Mouse (Mus musculus) olfactory bulb, adult 2 months (tissue): ENCODE results near the gene Galnt2. TPM values are rescaled to one million over a fixed set of nuclear protein-coding genes. Genes with fewer than 3 reads are reported as not detected.

Experiments
- H3K27ac ChIP-seq: fragments of 200-500 bp; 2 replicates; pipeline ENCODE4 v1.5.1; 2012; ENCODE audit warnings: low read depth, low read length; ENCODE audit not compliant: insufficient read depth
- H3K4me1 ChIP-seq: fragments of 200-500 bp; 2 replicates; pipeline ENCODE4 v1.6.1; 2012; ENCODE audit warnings: low read length; ENCODE audit not compliant: control insufficient read depth, insufficient read depth
- H3K4me3 ChIP-seq: fragments of 200-500 bp; 2 replicates; pipeline ENCODE4 v1.5.1; 2012; ENCODE audit warnings: mild to moderate bottlenecking, low read depth, low read length, moderate library complexity; ENCODE audit not compliant: insufficient read depth
- CTCF ChIP-seq: fragments of 200-500 bp; IDR thresholded peaks from 2 replicates; pipeline ENCODE4 v1.5.1; 2012; ENCODE audit warnings: low read depth, mild to moderate bottlenecking, low read length, moderate library complexity; ENCODE audit not compliant: insufficient read depth
- POLR2A ChIP-seq: fragments of 200-500 bp; IDR thresholded peaks from 2 replicates; pipeline ENCODE4 v1.6.1; 2012; ENCODE audit warnings: mild to moderate bottlenecking, low read depth, low read length, moderate library complexity; ENCODE audit not compliant: insufficient read depth
- WGBS: fragments of 180-500 bp; shearing (Covaris S2); methylation state at CpG from one replicate; pipeline ENCODE4 v1.1.7; 2018; 5-methylcytosine and 5-hydroxymethylcytosine counted together
- polyA plus RNA-seq: library from polyadenylated mRNA; stranded (reverse); fragments of >200 nt; gene quantifications from 2 replicates; pipeline ENCODE4 v1.2.4, GENCODE M21; 2012; ENCODE audit warnings: low replicate concordance; ENCODE audit not compliant: missing spikeins, insufficient read depth, insufficient read length

Galnt2 gene
- polyA plus RNA-seq, 1 experiment = not detected

- WGBS = 51% methylated on average over 8 of the region's 8 CpGs
- TF ChIP-seq POLR2A (no peak), CTCF (no peak)
- peaks cover 22% of the 10 kb centered on the region for H3K4me1 ChIP-seq
- H3K4me3 ChIP-seq = peak overlapping the region; percentile 93
- no peak overlapping the region; the same call in 1 of the 2 replicates for H3K27ac ChIP-seq
These were observed 555 bp upstream of the Galnt2 start for GRCm38 (mm10) chr8:124230496-124231175.

- no peak overlapping the region for H3K27ac ChIP-seq
- TF ChIP-seq POLR2A (peak; percentile 68; the same call in 1 of the 2 replicates), CTCF (no peak)
- WGBS = 1% methylated on average over 83 of the region's 83 CpGs
These were observed 491 bp downstream of the Galnt2 start for GRCm38 (mm10) chr8:124231485-124232279.

GRCm38 (mm10) chr8:124232280-124232600 is 1.0 kb downstream of the Galnt2 start:
- no peak overlapping the region for H3K27ac ChIP-seq
- WGBS = 3% methylated on average over 18 of the region's 18 CpGs
- peaks cover 25% of the 10 kb centered on the region for H3K4me1 ChIP-seq
- TF ChIP-seq POLR2A = no peak
- no peak for TF ChIP-seq CTCF
- peak overlapping the region; percentile 93 for H3K4me3 ChIP-seq

More at GRCm38 (mm10) chr8:124231485-124232279, 491 bp downstream of the Galnt2 start:
- Histone ChIP-seq H3K4me1 (peaks cover 22% of the 10 kb centered on the region), H3K4me3 (peak overlapping the region; percentile 93)

DNA sequence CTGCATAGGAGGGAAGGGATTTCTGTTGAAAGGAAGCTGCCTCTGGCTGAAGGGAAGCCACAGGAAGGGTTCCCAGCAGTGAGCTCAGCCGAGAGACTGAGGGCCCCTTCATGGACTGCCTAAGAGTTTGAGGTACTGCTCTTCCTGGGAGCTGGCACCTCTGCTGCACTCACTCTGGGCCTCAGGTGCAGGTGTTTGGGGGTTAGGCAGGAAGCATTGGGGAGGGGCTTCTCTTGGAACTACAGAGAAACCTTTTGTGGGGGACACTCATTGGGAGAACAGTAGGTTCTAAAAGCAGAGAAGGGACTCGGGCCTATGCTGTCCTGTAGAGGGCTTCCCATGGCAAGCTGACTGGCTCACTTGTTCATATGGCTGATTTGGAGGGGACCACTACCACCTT is 3.3 kb downstream of the Galnt2 start:
- Histone ChIP-seq H3K27ac (no peak overlapping the region), H3K4me3 (no peak overlapping the region), H3K4me1 (peaks cover 33% of the 10 kb centered on the region)
- 56% methylated on average over 2 of the region's 2 CpGs for WGBS
- no peak for TF ChIP-seq CTCF
- no peak for TF ChIP-seq POLR2A

GRCm38 (mm10) chr8:124235536-124235935 is 4.3 kb downstream of the Galnt2 start:
- 95% methylated on average over 4 of the region's 4 CpGs for WGBS
- Histone ChIP-seq H3K4me1 (peaks cover 30% of the 10 kb centered on the region), H3K4me3 (no peak overlapping the region), H3K27ac (no peak overlapping the region)
- TF ChIP-seq POLR2A (no peak), CTCF (no peak)

DNA sequence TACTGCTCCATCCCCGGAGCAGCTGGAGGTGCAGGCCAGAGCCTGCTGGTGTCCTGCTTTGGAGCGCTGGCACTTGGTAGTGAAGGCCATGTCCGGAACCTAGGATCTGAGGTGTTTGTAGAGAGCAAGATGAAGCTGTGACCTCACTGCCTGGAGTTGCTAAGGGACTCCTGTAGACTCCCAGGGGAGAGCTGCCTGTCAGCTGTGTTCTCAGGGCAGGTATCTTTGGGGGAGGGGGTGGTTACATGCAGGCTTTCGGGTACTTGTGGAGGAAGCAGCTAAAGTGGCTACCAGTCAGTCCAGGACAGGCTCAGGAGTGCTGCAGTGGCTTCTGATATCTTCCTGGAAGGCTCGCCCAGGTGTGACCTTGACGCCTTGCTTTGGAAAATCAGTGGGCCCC is 8.2 kb downstream of the Galnt2 start:
- TF ChIP-seq CTCF = no peak
- TF ChIP-seq POLR2A = no peak
- WGBS = 90% methylated on average over 6 of the region's 6 CpGs
- no peak overlapping the region for H3K4me3 ChIP-seq
- H3K27ac ChIP-seq = no peak overlapping the region
- H3K4me1 ChIP-seq = peaks cover 16% of the 10 kb centered on the region

DNA sequence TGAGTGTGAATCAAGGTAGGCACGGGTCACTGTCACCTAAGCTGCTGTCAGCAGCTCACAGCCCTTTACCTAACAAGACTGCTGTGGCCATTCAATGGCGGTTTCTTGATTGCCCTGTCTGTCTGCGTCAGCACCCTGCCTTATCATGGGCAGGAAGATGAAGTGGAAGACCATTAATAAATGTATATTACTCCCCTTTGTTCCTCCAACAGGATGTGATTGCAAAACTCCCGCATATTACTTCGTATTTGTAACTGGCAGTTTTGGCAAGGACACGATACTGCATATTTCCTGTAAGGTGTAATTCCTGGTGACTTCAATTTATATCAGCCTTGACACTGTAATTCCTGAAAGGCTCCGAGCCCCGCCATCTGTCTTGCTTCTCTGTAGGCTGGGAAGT is 9.7 kb downstream of the Galnt2 start:
- 89% methylated on average over 8 of the region's 8 CpGs for WGBS
- H3K4me1 ChIP-seq = peaks cover 11% of the 10 kb centered on the region
- no peak overlapping the region for H3K4me3 ChIP-seq
- no peak for TF ChIP-seq POLR2A
- TF ChIP-seq CTCF = no peak
- no peak overlapping the region for H3K27ac ChIP-seq

GRCm38 (mm10) chr8:124242208-124242607 is 11.0 kb downstream of the Galnt2 start:
- no peak overlapping the region for H3K27ac ChIP-seq
- TF ChIP-seq POLR2A (no peak), CTCF (no peak)
- 69% methylated on average over 6 of the region's 6 CpGs for WGBS
- peaks cover 15% of the 10 kb centered on the region for H3K4me1 ChIP-seq
- H3K4me3 ChIP-seq = no peak overlapping the region

GRCm38 (mm10) chr8:124242913-124243312 is 11.7 kb downstream of the Galnt2 start:
- no peak for TF ChIP-seq POLR2A
- no peak for TF ChIP-seq CTCF
- H3K4me3 ChIP-seq = no peak overlapping the region
- no peak overlapping the region for H3K27ac ChIP-seq
- 91% methylated on average over 5 of the region's 5 CpGs for WGBS
- H3K4me1 ChIP-seq = peaks cover 11% of the 10 kb centered on the region
